Mouse (Mus musculus) heart, postnatal 10 days (tissue): ENCODE data around the gene Cpe. TPM values are rescaled to one million over a fixed set of nuclear protein-coding genes. Genes with fewer than 3 reads are reported as not detected.

Experiments used
- DNase-seq, 2 experiments: peaks; one replicate each; pipeline ENCODE4 v3.0.0; 2021
- intact Hi-C: fragments of 180-260 bp; cut with DNase I; formaldehyde crosslinking; loops from one replicate; pipeline ENCODE4 v1.15.1; 2025
- total RNA-seq, 2 experiments: library from RNA; stranded (reverse); gene quantifications; 2 replicates each; pipeline ENCODE4 v1.2.3; 2021

Cpe gene
- total RNA-seq, 2 experiments from 2014 or later = 243 to 249 TPM

DNA sequence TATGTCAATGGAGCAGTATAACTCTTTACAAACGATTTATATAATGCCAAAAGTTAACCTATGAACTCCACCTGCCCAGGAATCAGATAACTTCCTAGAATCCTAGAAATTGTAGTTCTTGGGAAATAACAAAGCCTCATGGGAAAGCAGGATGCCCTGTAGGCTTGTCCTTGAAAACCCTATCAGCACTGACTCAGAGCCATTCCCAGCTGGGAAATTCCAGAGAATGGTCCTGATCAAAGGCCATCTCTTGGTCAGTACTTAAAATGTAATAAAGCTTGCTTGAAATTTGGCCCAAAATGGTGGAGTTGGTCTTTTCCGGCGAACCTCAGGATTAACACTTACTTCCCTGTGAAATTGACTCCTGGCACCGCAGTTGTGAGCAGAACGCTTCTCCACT is 53.2 kb downstream of the Cpe start:
- DNase-seq = no peak
- intact Hi-C loops = no loop called here

DNA sequence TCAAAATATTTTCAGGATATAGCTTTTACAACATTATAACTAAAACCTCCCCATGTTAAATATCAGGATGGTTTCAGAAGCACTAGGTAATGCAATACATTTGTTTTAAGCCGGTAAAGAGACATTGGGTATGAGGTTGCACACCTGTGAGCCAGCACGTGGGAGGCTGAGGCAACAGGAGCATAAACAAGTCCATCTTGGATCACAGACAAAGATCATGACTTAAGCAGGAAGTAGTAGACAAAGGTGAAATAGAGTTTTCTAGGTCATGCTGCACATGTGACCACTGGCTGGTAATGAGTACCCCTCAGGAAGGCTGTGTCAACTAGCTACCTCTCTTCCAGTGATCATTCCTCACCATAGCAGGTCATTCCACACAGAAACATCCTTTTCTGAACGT is 58.0 kb downstream of the Cpe start:
- no peak for DNase-seq
- intact Hi-C loops = no loop called here

DNA sequence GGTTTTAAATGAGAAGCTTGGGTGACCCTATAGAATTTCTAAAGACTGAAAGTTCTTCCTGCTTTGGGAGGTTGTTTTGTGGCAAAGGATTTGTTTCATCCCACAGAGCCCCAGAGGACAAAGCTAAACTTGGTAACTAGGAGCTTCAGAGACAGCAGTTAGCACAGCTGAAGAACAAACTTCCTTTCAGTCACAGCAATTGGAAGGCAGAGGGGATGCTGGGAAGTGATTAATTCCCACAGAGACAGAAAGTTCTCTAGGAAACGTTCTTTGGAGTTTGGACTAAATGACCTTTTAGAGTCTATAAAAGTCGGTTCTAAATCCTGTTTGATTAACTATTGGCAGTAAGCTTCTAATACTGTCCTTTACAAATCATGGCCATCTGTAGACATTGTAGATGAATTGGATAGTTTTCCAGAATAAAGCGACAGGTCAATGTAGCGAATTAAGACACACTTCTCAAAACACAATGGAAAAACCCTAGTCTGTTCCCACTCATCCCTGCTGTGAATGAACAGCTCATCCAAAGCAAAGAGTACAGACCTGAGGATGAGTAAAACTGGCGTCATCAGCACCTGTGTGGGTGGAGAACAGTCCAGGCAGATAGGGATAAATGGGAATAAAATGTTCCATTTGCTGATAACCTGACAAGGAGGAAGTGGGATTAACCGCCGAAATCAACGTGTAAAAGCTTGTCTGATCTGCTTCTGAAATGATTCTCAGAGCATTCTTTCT is 58.6 kb downstream of the Cpe start:
- intact Hi-C loops = no loop called here

DNA sequence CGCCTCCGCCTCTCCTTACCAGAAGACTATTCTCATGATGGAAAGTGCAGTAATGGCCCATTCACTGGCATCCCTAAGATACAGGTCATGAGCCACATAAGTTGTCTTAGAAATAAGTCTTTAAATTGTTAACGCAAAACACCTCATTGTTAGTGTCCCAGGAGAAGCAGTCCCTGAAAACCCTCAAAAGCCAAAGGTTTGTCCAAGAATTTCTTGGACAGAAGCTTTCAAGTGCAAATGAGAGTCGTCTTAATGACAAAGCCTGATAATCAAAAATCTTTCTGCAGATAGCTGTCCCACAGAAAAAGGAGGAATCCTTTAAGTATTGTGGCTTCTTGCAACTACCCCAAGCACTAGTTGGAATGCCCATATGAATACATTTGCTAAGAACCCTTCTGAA is 60.7 kb downstream of the Cpe start:
- no peak for DNase-seq
- intact Hi-C loops = no loop called here

More for the DNA sequence above, 58.6 kb downstream of the Cpe start:
- DNase-seq = no peak

DNA sequence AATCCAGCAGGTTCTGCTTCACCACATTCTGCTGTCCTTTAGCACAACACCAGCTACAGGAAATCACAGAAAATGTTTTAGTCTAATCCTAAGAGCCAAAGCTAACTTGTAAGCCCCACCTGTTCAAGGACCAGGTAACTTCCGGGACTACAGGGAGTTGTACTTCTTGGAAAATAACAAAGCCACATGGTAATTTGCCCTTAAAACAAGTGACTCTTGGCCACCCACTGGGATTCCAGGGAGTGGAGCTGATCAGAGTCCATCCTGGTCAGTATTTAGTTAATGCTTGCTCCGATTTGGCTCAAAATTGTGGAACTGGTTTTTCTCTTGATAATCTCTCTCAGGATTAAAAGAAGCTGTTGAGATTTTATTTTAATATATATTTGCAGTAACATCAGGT is 61.1 kb downstream of the Cpe start:
- intact Hi-C loops = no loop called here

DNA sequence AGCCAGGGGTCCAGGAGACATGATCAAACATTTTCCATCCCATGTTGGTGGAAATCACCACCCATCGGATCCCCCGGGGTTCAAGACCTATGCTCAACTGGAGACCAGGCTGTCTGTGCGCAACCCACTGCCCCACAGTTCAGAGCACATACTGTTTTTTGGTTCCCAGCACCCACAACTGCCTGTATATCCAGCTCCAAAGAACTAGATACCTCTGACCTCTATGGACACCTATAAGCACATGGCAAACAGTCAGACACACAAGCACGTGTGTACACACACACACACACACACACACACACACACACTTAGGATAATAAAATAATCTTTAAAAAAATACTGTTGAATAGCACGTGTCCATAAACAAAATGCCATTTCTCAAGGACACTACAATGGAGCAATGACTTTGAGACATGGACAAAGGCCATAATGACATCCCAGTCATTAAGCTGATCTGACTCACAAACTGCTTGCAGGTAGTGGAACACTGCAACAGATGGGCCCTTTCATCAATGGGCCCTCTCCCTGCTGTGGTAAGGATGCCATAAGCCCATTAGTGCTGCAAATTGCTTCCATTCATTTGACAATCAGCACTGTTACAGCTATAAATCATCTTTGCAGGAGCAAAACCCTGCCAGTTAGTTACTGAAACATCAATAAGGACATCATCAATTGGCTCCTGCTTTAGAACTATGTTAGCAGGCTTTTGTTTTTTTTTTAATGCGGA is 63.7 kb downstream of the Cpe start:
- intact Hi-C loops = no loop called here
- no peak for DNase-seq

More for the DNA sequence above, 61.1 kb downstream of the Cpe start:
- no peak for DNase-seq

DNA sequence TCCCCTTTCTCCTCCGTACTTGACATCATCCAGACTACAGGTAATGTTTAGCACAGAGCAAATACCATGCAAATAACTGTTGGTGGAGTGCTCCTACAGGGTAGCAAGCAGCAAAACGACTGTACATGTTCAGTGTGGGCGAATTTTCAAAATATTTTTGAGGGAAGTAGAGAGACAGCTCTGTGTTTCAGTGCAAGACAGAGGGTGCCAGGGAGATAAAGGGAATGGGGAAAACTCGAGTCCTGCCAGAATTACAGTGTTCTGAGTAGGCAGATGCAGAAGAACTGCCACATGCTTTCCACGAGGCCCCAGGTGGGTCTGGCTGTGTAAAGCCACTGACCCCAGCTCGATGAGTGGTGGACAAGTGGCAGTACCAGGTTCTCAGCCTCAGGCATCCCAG is 64.8 kb downstream of the Cpe start:
- DNase-seq = no peak
- intact Hi-C loops = no loop called here

DNA sequence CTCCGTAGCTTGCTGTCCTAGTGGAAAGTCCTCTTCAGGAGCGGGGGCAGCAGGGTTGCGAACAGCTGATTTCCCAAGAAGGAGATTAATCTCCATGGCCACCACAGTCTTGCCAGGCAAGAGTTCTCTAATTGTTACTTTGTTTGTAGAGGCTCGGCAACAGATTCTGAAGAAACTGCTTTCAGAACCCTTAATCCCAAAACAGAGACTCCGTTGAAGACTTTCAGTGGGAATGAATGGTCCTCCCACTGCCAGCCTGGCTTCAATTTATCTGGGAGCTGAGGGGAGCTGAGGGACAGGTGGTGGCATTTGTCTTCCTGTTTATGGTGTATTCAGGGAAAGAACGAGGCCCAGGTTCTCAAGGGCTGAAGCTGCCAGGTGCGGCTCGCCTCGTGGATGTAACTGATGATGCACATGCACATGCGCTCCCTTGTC is 68.2 kb downstream of the Cpe start:
- no peak for DNase-seq
- intact Hi-C loops = no loop called here

DNA sequence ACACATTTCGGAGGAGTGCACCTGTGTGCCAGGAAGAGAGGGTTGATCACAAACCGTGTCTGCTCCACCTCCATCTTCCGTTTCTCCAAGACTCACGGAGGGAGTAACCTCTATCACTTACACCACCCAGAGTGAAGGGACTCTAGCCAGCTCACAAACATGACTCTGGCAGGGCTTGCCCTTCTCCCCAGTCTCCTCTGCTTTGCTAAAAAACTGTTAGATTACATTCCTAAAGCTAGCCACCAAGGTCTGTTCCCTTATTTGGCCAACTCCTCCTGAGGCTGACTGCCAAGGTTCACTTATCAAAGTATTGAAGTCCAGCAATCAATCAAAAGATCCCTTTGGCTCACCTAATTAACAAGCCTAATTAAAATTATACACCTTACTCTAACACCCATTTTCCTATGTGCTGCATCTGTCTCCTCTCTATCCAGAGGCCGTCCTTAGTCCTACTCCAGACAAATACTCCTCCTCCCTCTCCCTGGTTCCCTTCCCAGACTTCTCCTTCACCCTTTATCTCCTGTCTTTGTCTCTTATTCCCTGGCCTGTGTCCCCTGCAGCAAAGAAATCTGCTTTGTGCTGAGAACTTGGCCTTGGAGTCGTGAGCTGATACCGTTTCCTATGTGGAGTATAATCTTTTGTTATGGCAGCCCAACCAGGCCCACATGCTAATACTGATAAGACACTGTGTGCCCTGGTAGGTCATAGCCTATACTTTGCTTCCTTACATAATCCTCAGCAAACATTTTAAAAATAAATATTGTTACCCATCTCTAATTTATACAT is 72.3 kb downstream of the Cpe start:
- intact Hi-C loops = no loop called here
- DNase-seq = peak; percentile 23 to 27

DNA sequence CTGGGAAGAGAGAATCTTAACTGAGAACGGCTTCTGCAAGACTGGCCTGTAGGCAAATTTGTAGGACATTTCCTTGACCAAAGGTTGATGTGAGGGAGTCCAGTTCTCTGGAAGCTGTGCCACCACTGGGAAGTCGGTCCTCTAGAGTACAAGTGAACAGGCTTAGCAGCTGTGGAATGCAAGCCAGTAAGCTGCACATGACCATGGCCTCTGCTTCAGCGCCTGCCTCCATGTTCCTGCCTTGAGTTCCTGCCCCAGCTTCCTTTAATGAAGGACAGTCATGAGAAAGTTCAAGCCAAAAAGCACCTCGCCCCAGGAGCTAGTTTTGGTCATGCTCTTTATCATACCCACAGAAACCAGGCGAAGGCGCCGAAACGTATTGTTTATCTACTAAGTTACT is 73.2 kb downstream of the Cpe start:
- intact Hi-C loops = loop anchor here (2.0 to 10.0 kb wide), 2 partner anchors 225 to 323 kb away; no protein-coding TSS in a partner anchor
- no peak for DNase-seq

DNA sequence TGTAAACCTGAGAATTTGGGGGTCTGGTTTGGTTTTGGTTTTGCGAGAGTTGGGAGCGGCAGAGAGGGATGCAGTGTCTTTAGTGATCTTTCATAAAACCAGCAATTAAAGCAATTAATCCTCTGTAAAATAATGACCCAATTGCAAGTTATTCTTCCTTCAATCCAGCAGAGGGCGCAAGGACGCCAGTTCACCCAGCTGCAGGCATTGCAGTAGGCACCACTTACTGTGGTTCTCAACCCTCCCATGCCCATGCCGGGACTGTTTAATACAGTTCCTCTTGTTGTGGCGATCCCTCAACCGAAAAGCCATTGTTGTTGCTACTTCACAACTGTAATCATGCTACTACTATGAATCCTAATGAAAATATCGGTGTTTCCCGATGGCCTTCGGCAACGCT is 74.2 kb downstream of the Cpe start:
- intact Hi-C loops = loop anchor here (1.0 to 10.0 kb wide), 3 partner anchors 75 to 324 kb away; partner anchors contain the start of gene Cpe
- peak; percentile 34 to 68 for DNase-seq

DNA sequence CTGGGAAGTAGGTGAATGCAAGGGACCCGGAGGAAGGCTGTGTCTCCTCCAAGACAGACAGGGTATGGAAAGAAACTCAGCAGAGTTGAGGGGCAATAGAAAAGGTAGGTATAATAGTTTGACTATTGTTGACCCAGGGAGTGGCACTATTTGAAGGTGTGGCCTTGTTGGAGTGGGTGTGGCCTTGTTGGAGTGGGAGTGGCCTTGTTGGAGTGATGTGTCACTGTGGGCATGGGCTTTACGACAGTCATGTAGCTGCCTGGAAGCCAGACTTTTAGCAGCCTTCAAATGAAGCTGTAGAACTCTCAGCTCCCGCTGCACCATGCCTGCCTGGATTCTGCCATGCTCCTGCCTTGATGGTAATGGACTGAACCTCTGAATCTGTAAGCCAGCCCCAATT is 76.3 kb downstream of the Cpe start:
- intact Hi-C loops = loop anchor here (10.0 kb wide), 1 partner anchor 228 kb away; no protein-coding TSS in a partner anchor

DNA sequence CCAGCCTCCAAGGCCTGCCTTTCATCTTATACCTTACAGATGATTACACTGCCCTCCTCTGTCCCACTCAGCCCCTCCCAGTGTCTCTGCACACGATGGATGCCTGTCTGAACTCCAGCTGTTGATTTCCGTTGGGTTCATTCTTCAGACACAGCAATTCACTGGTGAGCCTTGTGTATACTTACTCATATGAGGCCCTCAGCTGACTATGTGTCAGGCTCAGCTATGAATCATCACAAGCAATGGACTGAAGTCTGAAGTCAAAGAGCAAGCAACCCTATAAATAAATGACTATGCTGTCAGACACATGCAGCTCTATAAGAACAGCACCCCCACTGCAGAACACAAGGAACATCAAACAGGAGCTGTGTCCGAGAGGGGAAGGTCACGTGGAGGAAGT is 77.4 kb downstream of the Cpe start:
- DNase-seq = no peak
- intact Hi-C loops = loop anchor here (10.0 kb wide), 1 partner anchor 229 kb away; no protein-coding TSS in a partner anchor

More for the DNA sequence above, 76.3 kb downstream of the Cpe start:
- DNase-seq = no peak

DNA sequence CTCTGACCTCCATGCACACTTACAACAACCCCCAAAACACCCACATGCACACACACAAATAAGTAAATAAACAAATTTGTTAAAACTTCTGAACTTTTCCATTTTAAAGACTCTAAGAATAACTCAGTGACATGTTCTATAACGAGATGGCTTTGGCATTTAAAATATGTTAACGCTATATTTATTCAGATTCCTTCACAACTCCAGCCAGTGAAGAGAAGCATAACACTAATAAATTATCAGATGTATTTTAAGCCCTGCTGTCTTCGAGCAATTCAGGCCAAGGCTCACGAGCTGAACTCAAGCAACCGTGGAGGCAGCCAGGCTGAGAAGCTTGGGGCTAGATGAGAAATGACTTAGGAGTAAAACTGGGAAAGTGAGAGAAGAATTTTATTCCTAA is 79.2 kb downstream of the Cpe start:
- intact Hi-C loops = loop anchor here (10.0 kb wide), 1 partner anchor 231 kb away; no protein-coding TSS in a partner anchor
- no peak for DNase-seq

DNA sequence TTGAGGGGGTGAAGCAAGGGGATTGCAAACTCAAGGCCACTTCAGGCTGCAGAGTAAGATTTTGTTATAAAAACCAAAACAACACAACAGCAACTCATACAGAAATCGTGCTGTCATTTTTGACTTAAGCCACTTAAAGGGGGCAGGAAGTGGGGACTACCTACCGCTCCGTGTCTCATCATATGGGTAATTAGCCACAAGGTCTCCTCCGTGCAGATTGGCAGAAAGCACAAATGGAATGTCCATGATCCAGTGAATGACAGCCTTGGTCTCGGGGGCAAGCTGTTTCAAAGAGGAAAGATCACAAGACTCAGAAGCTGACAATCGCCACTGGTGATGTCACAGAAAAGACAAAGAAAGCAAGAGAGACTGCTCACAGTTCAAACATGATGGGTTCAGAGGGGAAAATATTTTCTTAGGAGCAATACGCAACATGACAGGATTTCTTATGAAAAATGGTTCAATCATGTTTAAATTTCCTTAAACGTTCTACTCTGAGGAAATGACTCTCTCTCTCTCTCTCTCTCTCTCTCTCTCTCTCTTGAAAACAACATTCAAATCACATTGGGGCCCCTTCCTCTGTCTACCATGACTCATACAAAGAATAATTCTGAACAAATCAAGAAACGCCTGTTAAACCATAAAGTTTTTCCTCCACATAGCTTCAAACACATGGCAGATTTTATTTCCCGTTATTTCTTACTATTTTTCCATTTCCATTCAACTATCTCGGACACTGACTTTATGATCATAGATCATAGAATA is 81.5 kb downstream of the Cpe start:
- intact Hi-C loops = loop anchor here (10.0 kb wide), 1 partner anchor 233 kb away; no protein-coding TSS in a partner anchor
- no peak for DNase-seq

DNA sequence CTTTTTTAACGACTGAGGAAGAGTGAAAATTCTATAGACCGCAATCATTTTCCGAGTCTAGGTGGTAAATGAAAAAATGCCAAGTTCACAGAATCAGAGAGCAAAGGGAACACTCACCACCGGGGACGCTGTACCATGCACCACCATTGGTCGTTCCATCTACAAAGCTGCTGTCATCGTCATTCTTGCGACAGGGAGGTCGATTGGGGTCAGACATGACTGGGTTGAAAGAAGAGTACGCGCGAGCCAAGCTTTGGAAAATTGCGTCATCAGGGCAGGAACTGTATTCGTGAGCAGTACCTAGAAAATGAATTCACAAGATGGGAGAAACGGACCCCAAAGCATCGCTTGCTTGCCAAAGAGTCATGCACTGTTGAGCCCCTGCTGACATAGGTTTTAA is 83.9 kb downstream of the Cpe start:
- intact Hi-C loops = no loop called here
- DNase-seq = no peak

DNA sequence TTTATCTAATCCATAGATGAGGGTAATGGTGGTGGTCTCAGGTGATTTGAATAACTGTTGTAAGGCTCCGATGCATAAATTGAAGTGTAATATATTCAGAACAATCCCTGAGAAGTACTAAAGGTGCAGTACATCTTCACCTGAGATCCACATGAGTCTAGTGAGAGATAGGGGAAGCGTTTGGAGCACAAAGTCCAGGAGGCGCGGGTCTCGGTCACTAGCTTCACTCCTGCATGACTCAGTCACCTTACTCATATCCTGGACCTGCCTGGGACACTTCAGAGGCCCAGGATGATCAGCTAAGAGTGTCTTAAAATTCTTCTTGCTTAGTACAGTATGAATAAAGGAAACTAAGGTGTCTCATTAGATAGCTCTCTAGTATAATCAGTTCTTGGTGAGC is 86.8 kb downstream of the Cpe start:
- intact Hi-C loops = no loop called here
- DNase-seq = no peak

DNA sequence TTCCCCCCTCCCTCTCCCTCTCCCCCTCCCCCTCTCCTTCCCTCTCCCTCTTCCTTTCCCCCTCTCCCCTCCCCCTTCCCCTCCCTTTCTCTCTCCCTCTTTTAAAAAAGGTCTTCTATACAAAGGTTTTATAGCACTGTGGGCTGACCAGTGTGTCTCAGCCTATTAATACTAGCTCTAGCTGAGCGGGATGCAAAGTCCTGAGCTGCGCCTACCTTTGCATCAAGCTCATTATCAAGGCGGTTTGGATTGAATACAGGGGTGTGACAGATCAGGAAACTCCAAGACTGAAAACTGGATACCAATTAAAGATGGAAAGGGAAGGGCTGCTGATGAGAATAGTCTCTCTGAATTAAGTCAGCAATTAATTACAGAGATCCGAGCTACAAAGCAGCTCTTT is 94.6 kb downstream of the Cpe start:
- intact Hi-C loops = loop anchor here (5.0 kb wide), 1 partner anchor 576 kb away; no protein-coding TSS in a partner anchor
- no peak for DNase-seq

DNA sequence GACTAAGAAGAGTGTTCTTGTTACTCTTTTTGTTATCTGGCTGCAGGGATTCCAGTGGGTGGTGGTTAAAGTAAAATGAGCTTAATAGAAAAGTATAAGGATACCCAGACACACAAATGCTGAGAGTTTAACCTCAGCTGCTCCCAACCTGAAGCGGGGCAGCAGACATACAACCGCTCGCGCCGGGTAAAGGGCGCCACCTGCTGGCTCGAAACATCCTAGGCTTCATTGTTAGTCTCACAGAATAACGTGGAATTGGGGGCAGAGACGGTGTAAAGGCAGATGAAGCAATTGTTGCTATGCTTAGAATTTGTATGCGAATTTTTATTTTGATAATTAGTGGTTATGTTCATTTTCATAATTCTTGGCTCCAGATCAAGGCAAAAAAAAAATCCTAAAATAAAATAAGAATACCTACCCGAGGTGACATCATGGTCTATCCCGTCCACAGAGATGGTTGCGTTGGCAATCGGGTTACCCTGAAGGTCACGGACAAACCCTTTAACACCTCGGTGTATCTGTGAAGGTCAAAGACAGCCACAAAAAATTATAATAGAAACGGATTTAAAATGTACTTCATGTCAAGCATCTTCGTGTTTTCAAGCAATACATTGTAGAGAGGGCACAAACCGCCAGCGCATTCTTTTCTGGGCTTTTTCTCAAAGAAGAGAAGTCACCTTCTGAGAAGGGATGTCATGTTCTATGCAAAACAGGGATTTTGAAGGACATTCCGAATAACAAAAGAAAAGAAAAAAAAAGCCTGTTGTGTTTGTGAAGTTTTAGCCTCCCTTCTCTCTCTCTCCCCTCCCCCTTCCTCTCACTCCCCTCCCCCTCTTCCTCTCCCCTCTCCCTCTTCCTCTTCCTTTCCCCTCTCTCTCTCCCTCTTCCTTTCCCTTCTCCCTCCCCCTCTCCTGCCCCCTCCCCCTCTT is 95.5 kb downstream of the Cpe start:
- intact Hi-C loops = loop anchor here (5.0 kb wide), 1 partner anchor 575 kb away; no protein-coding TSS in a partner anchor
- peak; percentile 70 to 82 for DNase-seq
